Mouse (Mus musculus) mouse trophoblast stem cell (cell line): ENCODE measurements around the gene Snx9.

Experiments
- in situ Hi-C, 2 experiments: fragments of 300-500 bp; cut with MseI, MboI; formaldehyde crosslinking; loops; 2 replicates in 1 of 2; 3 replicates in 1 of 2; pipeline ENCODE4 v1.15.1; 2025

Gene Snx9

GRCm38 (mm10) chr17:5877611-5878157 is 36.6 kb downstream of the Snx9 start:
- in situ Hi-C loops, result no loop called here

GRCm38 (mm10) chr17:5878878-5879277 is 37.7 kb downstream of the Snx9 start:
- in situ Hi-C loops, result no loop called here

GRCm38 (mm10) chr17:5885474-5885873 is 44.3 kb downstream of the Snx9 start:
- in situ Hi-C loops, result loop anchor here in 1 of 2 experiments (5.0 kb wide), 1 partner anchor 88 kb away; no protein-coding TSS in a partner anchor

GRCm38 (mm10) chr17:5886181-5886810 is 45.2 kb downstream of the Snx9 start:
- in situ Hi-C loops, result loop anchor here in 1 of 2 experiments (5.0 kb wide), 1 partner anchor 89 kb away; no protein-coding TSS in a partner anchor

GRCm38 (mm10) chr17:5886943-5887800 is 46.0 kb downstream of the Snx9 start:
- in situ Hi-C loops, result loop anchor here in 1 of 2 experiments (5.0 kb wide), 1 partner anchor 90 kb away; no protein-coding TSS in a partner anchor

- in situ Hi-C loops, result loop anchor here in 1 of 2 experiments (5.0 kb wide), 1 partner anchor 93 kb away; no protein-coding TSS in a partner anchor
Observed at GRCm38 (mm10) chr17:5890429-5890828, 49.3 kb downstream of the Snx9 start.

GRCm38 (mm10) chr17:5891933-5892683 is 51.0 kb downstream of the Snx9 start:
- in situ Hi-C loops, result loop anchor here in 1 of 2 experiments (5.0 kb wide), 1 partner anchor 95 kb away; no protein-coding TSS in a partner anchor

GRCm38 (mm10) chr17:5893092-5893491 is 52.0 kb downstream of the Snx9 start:
- in situ Hi-C loops, result loop anchor here in 1 of 2 experiments (5.0 kb wide), 1 partner anchor 96 kb away; no protein-coding TSS in a partner anchor

GRCm38 (mm10) chr17:5893574-5894148 is 52.5 kb downstream of the Snx9 start:
- in situ Hi-C loops, result loop anchor here in 1 of 2 experiments (5.0 kb wide), 1 partner anchor 96 kb away; no protein-coding TSS in a partner anchor

GRCm38 (mm10) chr17:5896066-5896465 is 54.9 kb downstream of the Snx9 start:
- in situ Hi-C loops, result no loop called here

- in situ Hi-C loops, result no loop called here
Observed at GRCm38 (mm10) chr17:5896607-5897006, 55.5 kb downstream of the Snx9 start.

- in situ Hi-C loops, result no loop called here
Observed at GRCm38 (mm10) chr17:5897326-5898200, 56.4 kb downstream of the Snx9 start.

- in situ Hi-C loops, result no loop called here
Observed at GRCm38 (mm10) chr17:5899251-5899650, 58.1 kb downstream of the Snx9 start.

GRCm38 (mm10) chr17:5901381-5901780 is 60.3 kb downstream of the Snx9 start:
- in situ Hi-C loops, result no loop called here

- in situ Hi-C loops, result no loop called here
Observed at GRCm38 (mm10) chr17:5903630-5904301, 62.6 kb downstream of the Snx9 start.

GRCm38 (mm10) chr17:5909681-5910080 is 68.6 kb downstream of the Snx9 start:
- in situ Hi-C loops, result no loop called here

GRCm38 (mm10) chr17:5911591-5911990 is 70.5 kb downstream of the Snx9 start:
- in situ Hi-C loops, result no loop called here

GRCm38 (mm10) chr17:5912797-5913196 is 71.7 kb downstream of the Snx9 start:
- in situ Hi-C loops, result no loop called here

- in situ Hi-C loops, result no loop called here
Observed at GRCm38 (mm10) chr17:5914217-5914616, 73.1 kb downstream of the Snx9 start.
